Mouse (Mus musculus) left cerebral cortex, postnatal 4 days (tissue): ENCODE results near the gene Gtf2a1l. TPM values are rescaled to one million over a fixed set of nuclear protein-coding genes. Genes with fewer than 3 reads are reported as not detected.

Experiments used
- DNase-seq: peaks from one replicate; pipeline ENCODE4 v3.0.0-alpha.2; 2022
- intact Hi-C: fragments of 180-260 bp; cut with DNase I; formaldehyde crosslinking; loops from one replicate; pipeline ENCODE4 v1.15.1; 2025
- total RNA-seq, 2 experiments: library from RNA; stranded (reverse); gene quantifications; 2 replicates each; pipeline ENCODE4 v1.2.3; 2021

Gtf2a1l gene
- total RNA-seq, 2 experiments from 2014 or later: 0.38 TPM; not detected in 1

DNA sequence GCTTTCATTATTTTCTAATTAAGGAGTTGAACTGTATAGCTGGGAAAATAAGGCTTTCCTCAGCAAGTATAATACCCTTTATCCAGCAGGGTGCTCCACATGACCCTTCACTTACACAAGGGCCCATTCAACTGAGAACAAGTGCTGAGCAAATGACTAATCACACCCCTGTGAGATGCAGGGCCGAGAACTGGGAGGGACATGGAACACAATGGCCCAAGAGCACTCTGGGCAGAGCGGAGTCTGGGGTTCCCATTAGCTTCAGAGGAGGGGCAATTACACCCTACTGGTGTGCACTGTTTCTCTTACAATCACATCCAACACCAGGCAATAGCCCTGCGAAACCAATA lies 95.7 kb downstream of the Gtf2a1l start:
- intact Hi-C loops: no loop called here
- no peak for DNase-seq

Other genes with a start within 250 kb of the Gtf2a1l start
- gene Foxn2, start 227.9 kb upstream of the Gtf2a1l start, total RNA-seq: 10 to 100 TPM; 13.7 to 14.6 TPM
- 10 to 100 TPM; 71.4 to 71.6 TPM for gene Ppp1r21, start 138.5 kb upstream of the Gtf2a1l start, total RNA-seq
- gene Ston1, start 71.0 kb upstream of the Gtf2a1l start, total RNA-seq: 10 to 100 TPM in 1 of 2 experiments, 1 to 10 TPM in 1; 9.1 to 11.1 TPM
- gene Lhcgr, start 123.3 kb downstream of the Gtf2a1l start, total RNA-seq: under 1 TPM; 0.46 to 0.93 TPM